Mouse (Mus musculus) layer of hippocampus, adult 18-20 months (tissue): ENCODE results near the gene Nova2. TPM values are rescaled to one million over a fixed set of nuclear protein-coding genes. Genes with fewer than 3 reads are reported as not detected.

Experiments
- DNase-seq, 2 experiments: peaks; one replicate each; pipeline ENCODE4 v3.0.0; 2022; ENCODE audit warnings: low spot score in 2 of 2
- total RNA-seq, 2 experiments: library from RNA; stranded (reverse); gene quantifications; 2 replicates each; pipeline ENCODE4 v1.2.3; 2021

Gene Nova2
- total RNA-seq, 2 experiments from 2014 or later = 76.3 to 79.4 TPM

DNA sequence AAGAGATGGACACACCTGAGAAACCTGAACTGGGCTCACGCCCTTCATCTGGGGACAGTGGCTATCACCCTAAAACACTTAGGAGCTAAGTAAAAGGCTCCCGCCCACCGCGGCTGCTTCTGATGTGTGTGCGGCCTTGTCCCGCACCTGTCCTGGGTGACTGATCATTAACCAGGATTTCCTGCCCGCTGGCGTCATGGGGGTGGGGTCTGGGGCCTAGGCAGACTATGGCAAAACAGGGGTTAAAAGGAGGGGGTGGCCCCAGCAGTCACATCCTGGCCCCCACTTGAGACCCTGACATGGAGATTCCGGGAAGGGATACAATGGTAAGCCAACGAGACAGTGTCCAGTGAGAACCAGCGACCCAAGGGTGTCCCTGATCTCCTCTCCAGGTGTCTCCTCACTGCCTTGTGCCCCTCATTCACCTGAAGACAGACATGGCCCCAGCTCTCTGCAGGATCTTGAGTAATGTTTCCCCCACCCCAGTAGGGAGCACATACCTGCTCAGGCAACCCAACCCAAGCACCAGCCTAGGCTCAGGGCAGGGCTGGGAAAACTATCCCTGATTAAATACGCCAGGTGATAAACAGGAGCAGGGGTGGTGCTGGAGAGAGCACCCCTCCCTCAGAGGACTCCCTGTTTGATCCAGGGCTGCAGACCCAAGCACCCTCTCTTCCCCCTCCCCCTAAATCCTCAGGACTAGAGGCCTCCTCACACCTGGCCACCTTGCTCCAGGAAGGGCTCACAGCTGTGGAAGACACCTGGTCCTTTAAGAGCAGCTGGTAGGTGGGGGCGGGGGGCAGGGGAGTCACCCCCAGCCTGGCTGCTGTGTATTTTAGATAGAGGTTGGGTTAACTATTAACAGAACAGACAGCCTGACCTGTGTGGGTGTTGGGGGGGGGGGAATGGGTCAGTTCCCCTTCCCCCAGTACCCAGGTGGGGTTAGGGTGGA lies 81.6 kb downstream of the Nova2 start:
- no peak for DNase-seq

DNA sequence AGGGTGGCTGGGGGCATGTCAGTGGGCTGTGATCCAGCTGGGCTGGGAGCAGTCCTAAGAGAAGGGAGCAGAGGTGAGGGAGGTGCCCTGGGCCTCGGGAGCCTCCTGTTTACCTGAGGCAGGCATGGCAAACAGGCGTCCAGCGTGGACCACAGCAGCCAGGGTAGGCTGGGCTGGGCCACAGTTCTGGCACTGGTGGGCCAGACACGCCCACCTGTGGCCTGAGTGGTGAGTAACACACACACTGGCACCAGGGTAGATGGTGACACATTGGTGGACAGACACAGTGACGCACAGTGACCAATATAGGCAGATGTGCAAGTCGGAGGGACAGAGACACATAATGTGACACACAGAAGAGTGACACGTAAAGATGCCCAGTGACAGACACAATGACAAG lies 84.9 kb downstream of the Nova2 start:
- no peak for DNase-seq

- DNase-seq = no peak
These were observed 86.4 kb downstream of the Nova2 start for GRCm38 (mm10) chr7:19012025-19012621.

DNA sequence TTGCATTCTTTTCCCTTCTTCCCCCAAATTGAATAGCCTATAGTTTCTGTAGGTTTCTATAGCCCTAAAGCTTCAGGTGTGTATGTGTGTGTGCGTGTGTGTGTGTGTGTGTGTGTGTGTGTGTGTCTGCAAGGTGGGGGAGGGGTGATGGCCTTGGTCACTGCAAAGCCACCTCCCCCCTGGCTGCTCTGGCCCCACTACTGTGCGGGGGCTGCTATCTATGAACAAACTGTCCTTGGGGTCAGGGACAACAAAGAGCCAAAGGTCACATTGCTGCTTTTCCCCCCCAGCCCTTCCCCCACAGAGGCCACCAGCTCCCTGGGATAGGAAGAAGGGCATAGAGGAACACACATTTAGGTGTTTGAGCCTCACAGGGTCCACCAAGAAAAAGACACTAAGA lies 87.2 kb downstream of the Nova2 start:
- DNase-seq = no peak

DNA sequence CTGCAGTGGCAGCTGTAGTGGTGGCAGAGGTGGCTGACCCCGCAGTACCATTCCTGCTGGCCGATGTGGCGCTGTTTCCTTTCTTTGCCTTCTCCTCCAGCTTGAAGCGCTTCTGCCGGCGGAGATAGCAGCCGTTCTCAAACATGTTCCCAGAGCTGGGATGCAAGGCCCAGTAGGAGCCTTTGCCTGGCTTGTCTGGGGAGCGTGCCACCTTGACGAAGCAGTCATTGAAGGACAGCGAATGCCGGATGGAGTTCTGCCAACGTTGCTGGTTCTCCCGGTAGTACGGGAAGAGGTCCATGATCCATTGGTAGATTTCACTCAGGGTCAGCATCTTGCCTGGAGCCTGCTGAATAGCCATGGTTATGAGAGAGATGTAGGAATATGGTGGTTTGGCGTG lies 88.8 kb downstream of the Nova2 start:
- no peak for DNase-seq

Other genes starting within 250 kb of the Nova2 start
- not detected for gene Psg20, start 239.7 kb upstream of the Nova2 start, total RNA-seq
- not detected for gene Psg22, start 207.8 kb upstream of the Nova2 start, total RNA-seq
- not detected for gene Psg19, start 127.4 kb upstream of the Nova2 start, total RNA-seq
- not detected for gene Psg17, start 104.3 kb upstream of the Nova2 start, total RNA-seq
- gene Mill2, start 85.9 kb upstream of the Nova2 start, total RNA-seq = 1 to 10 TPM; 1.3 to 2.2 TPM
- 10 to 100 TPM; 15.5 to 23.3 TPM for gene Pglyrp1, start 54.6 kb upstream of the Nova2 start, total RNA-seq
- gene Ccdc61, start 15.5 kb upstream of the Nova2 start, total RNA-seq = 10 to 100 TPM; 10.4 to 10.9 TPM
- under 1 TPM; 0.20 to 0.40 TPM for gene Nanos2, start 61.5 kb downstream of the Nova2 start, total RNA-seq
- 10 to 100 TPM; 50.1 to 50.7 TPM for gene Mypop, start 65.4 kb downstream of the Nova2 start, total RNA-seq
- gene Irf2bp1, start 78.2 kb downstream of the Nova2 start, total RNA-seq = 10 to 100 TPM; 53.8 to 57.2 TPM
- gene Foxa3, start 97.7 kb downstream of the Nova2 start, total RNA-seq = not detected
- 100 to 1,000 TPM; 118 to 123 TPM for gene Sympk, start 98.5 kb downstream of the Nova2 start, total RNA-seq
- gene Rsph6a, start 128.8 kb downstream of the Nova2 start, total RNA-seq = not detected
- 100 to 1,000 TPM; 142 to 148 TPM for gene Dmwd, start 150.3 kb downstream of the Nova2 start, total RNA-seq
- gene Dmpk, start 158.0 kb downstream of the Nova2 start, total RNA-seq = 10 to 100 TPM; 30.2 to 43.1 TPM
- 1 to 10 TPM; 2.0 to 2.6 TPM for gene Six5, start 168.7 kb downstream of the Nova2 start, total RNA-seq
- gene Gm4969, start 192.5 kb downstream of the Nova2 start, total RNA-seq = under 1 TPM in 1 of 2 experiments, not detected in 1; 0.27 TPM
- 10 to 100 TPM; 15.0 to 15.4 TPM for gene Fbxo46, start 194.0 kb downstream of the Nova2 start, total RNA-seq
- gene Qpctl, start 223.4 kb downstream of the Nova2 start, total RNA-seq = 10 to 100 TPM; 17.1 to 18.7 TPM
- 10 to 100 TPM; 79.7 to 82.8 TPM for gene Snrpd2, start 223.8 kb downstream of the Nova2 start, total RNA-seq
- 1 to 10 TPM; 1.3 to 1.4 TPM for gene Gipr, start 240.2 kb downstream of the Nova2 start, total RNA-seq